Mouse (Mus musculus) lung, postnatal 14 days (tissue): ENCODE data around the gene Man2c1.

Source experiments
- DNase-seq: peaks from one replicate; pipeline ENCODE4 v3.0.0; 2021

Gene Man2c1

GRCm38 (mm10) chr9:57130577-57131433, at the start of gene Man2c1:
TSS of gene Man2c1 (plus strand) at chr9:57130690.
- peak; percentile 96 for DNase-seq

GRCm38 (mm10) chr9:57082236-57082635, 48.3 kb upstream of the Man2c1 start:
- no peak for DNase-seq

GRCm38 (mm10) chr9:57117261-57117755, 13.2 kb upstream of the Man2c1 start:
- DNase-seq: no peak

- DNase-seq: no peak
Observed at GRCm38 (mm10) chr9:57129641-57130040, 849 bp upstream of the Man2c1 start.

GRCm38 (mm10) chr9:57137246-57137645, 6.8 kb downstream of the Man2c1 start:
- no peak for DNase-seq

- DNase-seq: no peak
Observed at GRCm38 (mm10) chr9:57137777-57138176, 7.3 kb downstream of the Man2c1 start.

GRCm38 (mm10) chr9:57138507-57138906, 8.0 kb downstream of the Man2c1 start:
- DNase-seq: no peak

- no peak for DNase-seq
Observed at GRCm38 (mm10) chr9:57139110-57139509, 8.6 kb downstream of the Man2c1 start.

- no peak for DNase-seq
Observed at GRCm38 (mm10) chr9:57139571-57139970, 9.1 kb downstream of the Man2c1 start.

GRCm38 (mm10) chr9:57141417-57142353, 11.2 kb downstream of the Man2c1 start:
- no peak for DNase-seq

GRCm38 (mm10) chr9:57143212-57143611, 12.7 kb downstream of the Man2c1 start:
- no peak for DNase-seq

- DNase-seq: no peak
Observed at GRCm38 (mm10) chr9:57144830-57145229, 14.3 kb downstream of the Man2c1 start.

GRCm38 (mm10) chr9:57146451-57147066, 16.1 kb downstream of the Man2c1 start:
- no peak for DNase-seq

GRCm38 (mm10) chr9:57147205-57148143, 17.0 kb downstream of the Man2c1 start:
- DNase-seq: no peak

GRCm38 (mm10) chr9:57148144-57148878, 17.8 kb downstream of the Man2c1 start, which contains the start of gene Neil1:
TSS of gene Neil1 (minus strand) at chr9:57148305.
- peak; percentile 84 for DNase-seq

GRCm38 (mm10) chr9:57149021-57149420, 18.5 kb downstream of the Man2c1 start:
- DNase-seq: no peak

- no peak for DNase-seq
Observed at GRCm38 (mm10) chr9:57150192-57150591, 19.7 kb downstream of the Man2c1 start.

- DNase-seq: no peak
Observed at GRCm38 (mm10) chr9:57152331-57152730, 21.8 kb downstream of the Man2c1 start.

- no peak for DNase-seq
Observed at GRCm38 (mm10) chr9:57156383-57156782, 25.9 kb downstream of the Man2c1 start.

GRCm38 (mm10) chr9:57156823-57157222, 26.3 kb downstream of the Man2c1 start:
- no peak for DNase-seq

- no peak for DNase-seq
Observed at GRCm38 (mm10) chr9:57157499-57157898, 27.0 kb downstream of the Man2c1 start.
